Mouse (Mus musculus): ENCODE data around the gene Vcam1. TPM values are rescaled to one million over a fixed set of nuclear protein-coding genes. Genes with fewer than 3 reads are reported as not detected.

Vcam1 gene
- polyA plus RNA-seq, 1 experiment from 2014 or later, result 77.8 TPM

GRCm38 (mm10) chr3:116085962-116086361 lies 43.5 kb downstream of the Vcam1 start:
- no peak overlapping the region for H3K27ac ChIP-seq
- 67% methylated on average over 4 of the region's 4 CpGs for WGBS

GRCm38 (mm10) chr3:116080939-116081676 lies 48.4 kb downstream of the Vcam1 start:
- no peak overlapping the region for H3K4me3 ChIP-seq (replicated peaks)
- no peaks in the 10 kb centered on the region for H3K27me3 ChIP-seq
- no peak overlapping the region for H3K4me2 ChIP-seq
- H3K27ac ChIP-seq, result no peak overlapping the region
- no peaks in the 10 kb centered on the region for H3K36me3 ChIP-seq
- 58% methylated on average over 7 of the region's 7 CpGs for WGBS
- H3K9me3 ChIP-seq, result no peaks in the 10 kb centered on the region
- no peak; the same call in 1 of the 2 replicates for ATAC-seq (ENCODE audit: insufficient number of reproducible peaks, insufficient read depth, low FRiP score, low TSS enrichment, low read depth)
- H3K9ac ChIP-seq (replicated peaks), result no peak overlapping the region
- peaks cover 14% of the 10 kb centered on the region for H3K4me1 ChIP-seq (replicated peaks)

More at GRCm38 (mm10) chr3:116085962-116086361, 43.5 kb downstream of the Vcam1 start:
- Histone ChIP-seq H3K27me3 (no peaks in the 10 kb centered on the region), H3K9me3 (peaks cover 7% of the 10 kb centered on the region; the same call in 1 of the 2 replicates), H3K4me3 (replicated peaks) (no peak overlapping the region), H3K4me1 (replicated peaks) (peaks cover 6% of the 10 kb centered on the region), H3K4me2 (no peak overlapping the region), H3K9ac (replicated peaks) (no peak overlapping the region), H3K36me3 (no peaks in the 10 kb centered on the region)
- no peak for ATAC-seq (ENCODE audit: insufficient number of reproducible peaks, insufficient read depth, low FRiP score, low TSS enrichment, low read depth)

- no peak overlapping the region for H3K27ac ChIP-seq
- H3K9me3 ChIP-seq, result no peaks in the 10 kb centered on the region
- no peak; the same call in 1 of the 2 replicates for ATAC-seq (ENCODE audit: insufficient number of reproducible peaks, insufficient read depth, low FRiP score, low TSS enrichment, low read depth)
- no peak overlapping the region for H3K4me3 ChIP-seq (replicated peaks)
- 68% methylated on average over 8 of the region's 8 CpGs for WGBS
- H3K4me1 ChIP-seq (replicated peaks), result peaks cover 14% of the 10 kb centered on the region
- H3K36me3 ChIP-seq, result no peaks in the 10 kb centered on the region
- no peak overlapping the region for H3K4me2 ChIP-seq
- H3K27me3 ChIP-seq, result no peaks in the 10 kb centered on the region
- no peak overlapping the region for H3K9ac ChIP-seq (replicated peaks)
These were observed 49.2 kb downstream of the Vcam1 start for GRCm38 (mm10) chr3:116080166-116080788.

GRCm38 (mm10) chr3:116078490-116078889 lies 51.0 kb downstream of the Vcam1 start:
- Histone ChIP-seq H3K27me3 (no peaks in the 10 kb centered on the region), H3K27ac (no peak overlapping the region), H3K9ac (replicated peaks) (no peak overlapping the region), H3K9me3 (no peaks in the 10 kb centered on the region), H3K4me2 (no peak overlapping the region), H3K4me3 (replicated peaks) (no peak overlapping the region), H3K36me3 (no peaks in the 10 kb centered on the region), H3K4me1 (replicated peaks) (peaks cover 14% of the 10 kb centered on the region)
- ATAC-seq (ENCODE audit: insufficient number of reproducible peaks, insufficient read depth, low FRiP score, low TSS enrichment, low read depth), result no peak
- WGBS, result 83% methylated on average over 4 of the region's 4 CpGs

GRCm38 (mm10) chr3:116076739-116077138 lies 52.7 kb downstream of the Vcam1 start:
- no peak overlapping the region for H3K4me3 ChIP-seq (replicated peaks)
- WGBS, result 77% methylated on average over 2 of the region's 2 CpGs

GRCm38 (mm10) chr3:116072584-116072983 lies 56.9 kb downstream of the Vcam1 start:
- H3K4me3 ChIP-seq (replicated peaks), result no peak overlapping the region
- H3K36me3 ChIP-seq, result no peaks in the 10 kb centered on the region
- no peak overlapping the region for H3K4me2 ChIP-seq
- no peaks in the 10 kb centered on the region for H3K4me1 ChIP-seq (replicated peaks)
- whole genome bisulfite sequencing, result 85% methylated on average over 2 of the region's 2 CpGs
- no peaks in the 10 kb centered on the region for H3K27me3 ChIP-seq
- no peak for ATAC-seq (ENCODE audit: insufficient number of reproducible peaks, insufficient read depth, low FRiP score, low TSS enrichment, low read depth)
- H3K9me3 ChIP-seq, result no peaks in the 10 kb centered on the region
- H3K9ac ChIP-seq (replicated peaks), result no peak overlapping the region
- no peak overlapping the region for H3K27ac ChIP-seq

More at GRCm38 (mm10) chr3:116076739-116077138, 52.7 kb downstream of the Vcam1 start:
- no peaks in the 10 kb centered on the region for H3K27me3 ChIP-seq
- no peak overlapping the region for H3K27ac ChIP-seq
- H3K9me3 ChIP-seq, result no peaks in the 10 kb centered on the region
- H3K36me3 ChIP-seq, result no peaks in the 10 kb centered on the region
- H3K9ac ChIP-seq (replicated peaks), result no peak overlapping the region
- peaks cover 13% of the 10 kb centered on the region for H3K4me1 ChIP-seq (replicated peaks)
- H3K4me2 ChIP-seq, result no peak overlapping the region
- ATAC-seq (ENCODE audit: insufficient number of reproducible peaks, insufficient read depth, low FRiP score, low TSS enrichment, low read depth), result no peak

GRCm38 (mm10) chr3:116062141-116062540 lies 67.3 kb downstream of the Vcam1 start:
- no peaks in the 10 kb centered on the region for H3K9me3 ChIP-seq
- no peak for ATAC-seq (ENCODE audit: insufficient number of reproducible peaks, insufficient read depth, low FRiP score, low TSS enrichment, low read depth)
- 93% methylated on average over 2 of the region's 2 CpGs for WGBS
- no peak overlapping the region for H3K27ac ChIP-seq
- H3K36me3 ChIP-seq, result no peaks in the 10 kb centered on the region
- no peak overlapping the region for H3K9ac ChIP-seq (replicated peaks)
- H3K4me2 ChIP-seq, result no peak overlapping the region
- H3K4me3 ChIP-seq (replicated peaks), result no peak overlapping the region
- H3K4me1 ChIP-seq (replicated peaks), result no peaks in the 10 kb centered on the region
- H3K27me3 ChIP-seq, result no peaks in the 10 kb centered on the region

- WGBS, result 81% methylated on average over 5 of the region's 5 CpGs
- no peaks in the 10 kb centered on the region for H3K4me1 ChIP-seq (replicated peaks)
These were observed 69.2 kb downstream of the Vcam1 start for GRCm38 (mm10) chr3:116060320-116060719.

More at GRCm38 (mm10) chr3:116060320-116060719, 69.2 kb downstream of the Vcam1 start:
- Histone ChIP-seq H3K9me3 (no peaks in the 10 kb centered on the region), H3K9ac (replicated peaks) (no peak overlapping the region), H3K27ac (no peak overlapping the region), H3K27me3 (no peaks in the 10 kb centered on the region), H3K4me2 (no peak overlapping the region), H3K36me3 (no peaks in the 10 kb centered on the region), H3K4me3 (replicated peaks) (no peak overlapping the region)
- no peak for ATAC-seq (ENCODE audit: insufficient number of reproducible peaks, insufficient read depth, low FRiP score, low TSS enrichment, low read depth)

Other genes with a start within 250 kb of the Vcam1 start
- 25.7 and 25.8 TPM in 2 replicates for gene Dph5, start 241.9 kb downstream of the Vcam1 start, polyA plus RNA-seq (2016; fragmentation: Nextera tagmentation; extraction: Ambion mirVana)
- gene Slc30a7, start 122.3 kb downstream of the Vcam1 start, polyA plus RNA-seq (2016; fragmentation: Nextera tagmentation; extraction: Ambion mirVana), result 24.3 and 30.1 TPM in 2 replicates
- gene Extl2, start 122.2 kb downstream of the Vcam1 start, polyA plus RNA-seq (2016; fragmentation: Nextera tagmentation; extraction: Ambion mirVana), result 17.0 and 19.9 TPM in 2 replicates
- gene Gpr88, start 123.8 kb upstream of the Vcam1 start, polyA plus RNA-seq (2016; fragmentation: Nextera tagmentation; extraction: Ambion mirVana), result 1.2 and 1.8 TPM in 2 replicates

Measured in limb, embryonic 12.5 days (tissue).